Mouse (Mus musculus) cortical plate, adult 2 months (tissue): ENCODE data around the gene Rabgap1. TPM values are rescaled to one million over a fixed set of nuclear protein-coding genes. Genes with fewer than 3 reads are reported as not detected.

ENCODE experiments used
- H3K27ac ChIP-seq: fragments of 200-500 bp; 2 replicates; pipeline ENCODE4 v1.5.1; 2012; ENCODE audit warnings: low read length, control low read depth, inconsistent platforms; ENCODE audit not compliant: insufficient read depth
- H3K4me1 ChIP-seq: fragments of 200-500 bp; 2 replicates; pipeline ENCODE4 v1.6.1; 2011; ENCODE audit warnings: low read length; ENCODE audit not compliant: control insufficient read depth, insufficient read depth
- H3K4me3 ChIP-seq: fragments of 200-500 bp; 2 replicates; pipeline ENCODE4 v1.5.1; 2011; ENCODE audit warnings: mild to moderate bottlenecking, low read length, control low read depth; ENCODE audit not compliant: insufficient read depth
- CTCF ChIP-seq: fragments of 200-500 bp; IDR thresholded peaks from 2 replicates; pipeline ENCODE4 v1.5.1; 2011; ENCODE audit warnings: mild to moderate bottlenecking, control low read depth, low read length; ENCODE audit not compliant: insufficient read depth; ENCODE audit errors: extremely low read depth
- POLR2A ChIP-seq: fragments of 200-500 bp; IDR thresholded peaks from 2 replicates; pipeline ENCODE4 v1.6.1; 2011; ENCODE audit warnings: mild to moderate bottlenecking, low read length, control low read depth; ENCODE audit not compliant: insufficient read depth; ENCODE audit errors: extremely low read depth
- polyA plus RNA-seq: library from polyadenylated mRNA; depleted of rRNA; stranded (reverse); fragments of >200 nt; gene quantifications from 2 replicates; pipeline ENCODE4 v1.2.3, GENCODE M21; 2012; rRNA removed

Gene Rabgap1
- 41.7 and 42.6 TPM in 2 replicates for polyA plus RNA-seq

- Histone ChIP-seq H3K4me3 (peak within 1 kb of the TSS; percentile 61), H3K4me1 (peaks cover 2% of the 10 kb centered on the region), H3K27ac (peak within 1 kb of the TSS; percentile 25)
- peak; percentile 67; the same call in 1 of the 2 replicates for TF ChIP-seq POLR2A
- TF ChIP-seq CTCF = no peak
Measured at GRCm38 (mm10) chr2:37442611-37443591, at the start of gene Rabgap1, which contains the start of the genes Zbtb26 and Zbtb6. Gene Rabgap1 (plus strand): TSS chr2:37443279. Gene Zbtb26 (minus strand): TSS chr2:37443135. Gene Zbtb6 (minus strand): TSS chr2:37443171.

- TF ChIP-seq POLR2A = no peak
- no peak for TF ChIP-seq CTCF
Measured at GRCm38 (mm10) chr2:37395539-37395938, 47.5 kb upstream of the Rabgap1 start.

GRCm38 (mm10) chr2:37421903-37422302 is 21.2 kb upstream of the Rabgap1 start:
- peak overlapping the region; percentile 96 for H3K4me3 ChIP-seq
- H3K4me1 ChIP-seq = peaks cover 4% of the 10 kb centered on the region; the same call in 1 of the 2 replicates
- TF ChIP-seq POLR2A (no peak), CTCF (no peak)
- peak overlapping the region; percentile 50 for H3K27ac ChIP-seq

More at GRCm38 (mm10) chr2:37395539-37395938, 47.5 kb upstream of the Rabgap1 start:
- Histone ChIP-seq H3K4me3 (no peak overlapping the region), H3K4me1 (no peaks in the 10 kb centered on the region), H3K27ac (no peak overlapping the region)

GRCm38 (mm10) chr2:37422306-37423304 is 20.5 kb upstream of the Rabgap1 start, which contains the start of gene Rc3h2:
Gene Rc3h2 (minus strand): TSS chr2:37422903.
- peak; percentile 90 for TF ChIP-seq POLR2A
- no peak for TF ChIP-seq CTCF
- Histone ChIP-seq H3K4me3 (peak within 1 kb of the TSS; percentile 96), H3K27ac (peak within 1 kb of the TSS; percentile 50), H3K4me1 (peaks cover 4% of the 10 kb centered on the region; the same call in 1 of the 2 replicates)

GRCm38 (mm10) chr2:37423671-37424070 is 19.4 kb upstream of the Rabgap1 start:
- TF ChIP-seq CTCF (no peak), POLR2A (no peak)
- Histone ChIP-seq H3K27ac (no peak overlapping the region), H3K4me3 (no peak overlapping the region)

GRCm38 (mm10) chr2:37430593-37431464 is 12.2 kb upstream of the Rabgap1 start:
- peak overlapping the region; percentile 91 for H3K4me3 ChIP-seq
- H3K4me1 ChIP-seq = no peaks in the 10 kb centered on the region; the same call in 1 of the 2 replicates
- TF ChIP-seq POLR2A (peak; percentile 63), CTCF (no peak)
- peak overlapping the region; percentile 39 for H3K27ac ChIP-seq

More at GRCm38 (mm10) chr2:37423671-37424070, 19.4 kb upstream of the Rabgap1 start:
- H3K4me1 ChIP-seq = peaks cover 4% of the 10 kb centered on the region; the same call in 1 of the 2 replicates

GRCm38 (mm10) chr2:37431609-37432008 is 11.5 kb upstream of the Rabgap1 start:
- peak overlapping the region; percentile 91; the same call in 1 of the 2 replicates for H3K4me3 ChIP-seq
- no peaks in the 10 kb centered on the region; the same call in 1 of the 2 replicates for H3K4me1 ChIP-seq
- TF ChIP-seq CTCF (no peak), POLR2A (no peak)
- H3K27ac ChIP-seq = no peak overlapping the region
